Mouse (Mus musculus) limb, embryonic 11.5 days (tissue): ENCODE measurements around the gene Fkbp4. TPM values are rescaled to one million over a fixed set of nuclear protein-coding genes. Genes with fewer than 3 reads are reported as not detected.

ENCODE experiments used
- ATAC-seq: fragments of 200-750 bp; cut with Nextera tagmentation; 2 replicates; pipeline ENCODE4 v1.8.0; 2017; ENCODE audit warnings: low read depth; ENCODE audit not compliant: insufficient number of reproducible peaks, low FRiP score, low TSS enrichment
- DNase-seq: peaks from one replicate; pipeline ENCODE4 v3.0.0-alpha.2; 2015; ENCODE audit warnings: low spot score
- H3K27ac ChIP-seq: fragments of 300-500 bp; sonication (generic); replicated peaks from 2 replicates; pipeline ENCODE4 v1.5.1; 2014; ENCODE audit warnings: low read depth, mild to moderate bottlenecking, low read length
- H3K27me3 ChIP-seq: fragments of 300-500 bp; sonication (generic); 2 replicates; pipeline ENCODE4 v1.6.1; 2014; ENCODE audit warnings: mild to moderate bottlenecking, low read length, mixed read lengths; ENCODE audit not compliant: control insufficient read depth, insufficient read depth
- H3K36me3 ChIP-seq: fragments of 300-500 bp; sonication (generic); 2 replicates; pipeline ENCODE4 v1.6.1; 2014; ENCODE audit warnings: mild to moderate bottlenecking, low read length, moderate library complexity, mixed read lengths; ENCODE audit not compliant: control insufficient read depth, insufficient read depth
- H3K4me1 ChIP-seq: fragments of 300-500 bp; sonication (generic); 2 replicates; pipeline ENCODE4 v1.6.1; 2014; ENCODE audit warnings: low read length, mixed read lengths; ENCODE audit not compliant: control insufficient read depth, insufficient read depth
- H3K4me2 ChIP-seq: fragments of 300-500 bp; sonication (generic); 2 replicates; pipeline ENCODE4 v1.6.1; 2014; ENCODE audit warnings: low read depth, mild to moderate bottlenecking, moderate library complexity; ENCODE audit not compliant: severe bottlenecking
- H3K4me3 ChIP-seq: fragments of 300-500 bp; sonication (generic); 2 replicates; pipeline ENCODE4 v1.5.1; 2014; ENCODE audit warnings: low read depth, low read length
- H3K9ac ChIP-seq: fragments of 300-500 bp; sonication (generic); 2 replicates; pipeline ENCODE4 v1.6.1; 2014; ENCODE audit warnings: mild to moderate bottlenecking, low read length
- H3K9me3 ChIP-seq: fragments of 300-500 bp; sonication (generic); 2 replicates; pipeline ENCODE4 v1.6.1; 2016; ENCODE audit warnings: low read length; ENCODE audit not compliant: control insufficient read depth
- WGBS: fragments of 180-500 bp; shearing (Covaris S2); extraction: QIAGEN DNeasy Blood & Tissue Kit; methylation state at CpG from one replicate; pipeline ENCODE4 v1.1.7; 2014; 5-methylcytosine and 5-hydroxymethylcytosine counted together
- polyA plus RNA-seq: library from polyadenylated mRNA; unstranded; fragments of >200 nt; fragmentation: Nextera tagmentation; extraction: Ambion mirVana; gene quantifications from 2 replicates; pipeline ENCODE4 v1.2.1, GENCODE M21; 2014

Gene Fkbp4
- polyA plus RNA-seq, 1 experiment from 2014 or later, result 671 TPM

DNA sequence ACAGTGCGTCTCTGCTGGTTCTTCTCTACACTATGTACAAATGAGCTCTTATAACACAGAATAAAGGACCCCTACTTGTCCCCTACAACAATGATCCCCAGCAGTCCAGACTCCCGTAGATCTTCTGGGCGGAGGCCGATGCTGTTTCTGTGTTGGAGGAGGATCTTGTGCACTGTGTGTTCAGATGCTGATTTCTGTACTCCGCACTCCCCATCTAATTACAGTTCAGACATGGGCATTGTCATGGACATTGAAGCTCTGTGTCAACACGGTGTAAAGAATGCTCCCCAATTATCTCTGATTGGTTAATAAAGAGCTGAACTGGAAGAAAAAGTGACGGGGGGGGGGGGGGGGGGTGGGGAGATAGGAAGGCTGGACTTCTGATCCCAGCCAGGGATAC is 27.6 kb upstream of the Fkbp4 start:
- ATAC-seq (no peak), DNase-seq (no peak)
- Histone ChIP-seq H3K9me3 (no peaks in the 10 kb centered on the region), H3K4me3 (no peak overlapping the region), H3K27ac (no peak overlapping the region), H3K9ac (no peak overlapping the region), H3K27me3 (no peaks in the 10 kb centered on the region), H3K4me1 (no peaks in the 10 kb centered on the region), H3K36me3 (no peaks in the 10 kb centered on the region), H3K4me2 (no peak overlapping the region)
- WGBS, result 66% methylated on average over 7 of the region's 7 CpGs

DNA sequence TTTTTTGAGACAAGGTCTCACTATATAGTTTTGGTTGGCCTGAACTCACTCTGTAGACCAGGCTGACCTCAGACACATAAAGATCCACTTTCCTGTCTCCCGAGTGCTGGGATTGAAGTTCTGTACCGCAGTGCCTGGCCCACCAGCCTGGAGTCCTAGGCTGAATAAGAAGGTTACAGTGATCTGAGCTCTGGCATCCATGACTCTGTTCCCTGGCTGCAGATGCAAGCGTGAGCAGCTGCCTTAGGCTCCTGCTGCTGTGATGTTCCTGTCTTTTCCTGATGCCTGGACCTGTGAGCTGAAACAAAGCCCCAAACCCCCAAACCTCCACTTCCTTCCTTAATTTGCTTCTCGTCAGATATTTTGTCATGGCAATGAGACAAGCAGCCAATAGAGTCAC is 26.5 kb upstream of the Fkbp4 start:
- Histone ChIP-seq H3K27ac (no peak overlapping the region), H3K27me3 (no peaks in the 10 kb centered on the region), H3K9ac (no peak overlapping the region), H3K4me3 (no peak overlapping the region), H3K4me2 (no peak overlapping the region), H3K36me3 (no peaks in the 10 kb centered on the region), H3K4me1 (no peaks in the 10 kb centered on the region), H3K9me3 (no peaks in the 10 kb centered on the region)
- WGBS, result 82% methylated on average over 4 of the region's 4 CpGs
- ATAC-seq (no peak), DNase-seq (no peak)

DNA sequence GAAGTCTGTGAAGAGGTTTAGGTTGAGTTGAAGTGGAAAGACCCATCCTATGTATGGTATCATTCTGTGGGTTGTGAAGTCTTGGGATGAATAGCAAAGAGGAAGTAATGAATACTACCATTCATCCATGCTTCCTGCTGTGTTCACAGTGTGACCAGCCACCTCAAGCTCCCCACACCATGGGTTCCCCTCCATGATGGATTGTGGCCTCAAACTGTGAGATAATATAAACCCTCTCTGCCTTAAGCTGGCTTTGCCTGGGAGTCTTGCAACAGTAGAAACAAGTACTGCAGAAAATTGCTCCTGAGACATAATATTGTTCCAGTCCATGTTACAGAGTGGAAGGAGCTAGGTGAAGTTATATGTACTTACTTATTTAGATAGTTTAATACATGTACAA is 23.1 kb upstream of the Fkbp4 start:
- no peaks in the 10 kb centered on the region for H3K9me3 ChIP-seq
- no peak overlapping the region for H3K27ac ChIP-seq
- ATAC-seq (no peak), DNase-seq (no peak)
- no peak overlapping the region for H3K9ac ChIP-seq
- H3K36me3 ChIP-seq, result no peaks in the 10 kb centered on the region
- H3K4me2 ChIP-seq, result no peak overlapping the region
- no peak overlapping the region for H3K4me3 ChIP-seq
- H3K27me3 ChIP-seq, result no peaks in the 10 kb centered on the region
- H3K4me1 ChIP-seq, result no peaks in the 10 kb centered on the region

DNA sequence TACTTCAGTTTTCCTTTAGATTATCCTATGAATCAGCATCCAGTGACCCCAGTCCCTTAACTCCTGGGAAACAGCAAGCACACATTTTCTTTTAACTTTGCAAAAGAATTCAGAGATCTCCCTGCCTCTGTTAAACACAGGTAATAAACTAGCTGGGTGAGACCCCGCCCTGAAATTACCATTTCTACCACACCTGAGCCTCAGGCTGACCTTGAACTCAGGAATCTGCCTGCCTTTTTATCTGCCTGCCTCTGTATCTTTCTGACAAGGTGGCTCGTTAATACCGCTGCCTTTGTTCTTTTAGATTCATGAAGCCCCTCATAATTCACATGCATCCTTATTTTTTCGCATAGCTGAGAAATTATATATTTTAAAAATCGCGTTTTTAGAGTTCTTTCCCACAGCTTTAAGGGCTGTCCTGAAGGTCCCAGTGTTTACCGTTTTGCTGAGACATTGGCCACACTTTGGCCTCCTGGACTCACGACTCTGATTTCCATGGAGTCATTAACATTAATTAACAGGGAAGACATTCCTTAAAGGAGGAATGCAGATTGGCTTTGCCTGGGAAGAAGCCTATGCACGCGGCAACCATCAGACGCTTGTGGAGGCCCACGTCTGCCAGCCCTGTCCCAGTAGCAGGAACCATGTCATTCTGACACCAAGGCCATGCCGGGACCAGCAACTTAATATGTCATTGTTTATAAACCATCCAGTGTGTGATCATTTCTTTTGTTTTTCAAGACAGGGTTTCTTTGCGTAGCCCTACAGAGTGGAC is 22.4 kb upstream of the Fkbp4 start:
- Histone ChIP-seq H3K4me1 (no peaks in the 10 kb centered on the region), H3K27me3 (no peaks in the 10 kb centered on the region), H3K4me2 (no peak overlapping the region), H3K36me3 (no peaks in the 10 kb centered on the region), H3K9me3 (no peaks in the 10 kb centered on the region), H3K9ac (no peak overlapping the region), H3K4me3 (no peak overlapping the region), H3K27ac (no peak overlapping the region)
- DNase-seq, result no peak
- no peak for ATAC-seq
- WGBS, result 80% methylated on average over 14 of the region's 14 CpGs

DNA sequence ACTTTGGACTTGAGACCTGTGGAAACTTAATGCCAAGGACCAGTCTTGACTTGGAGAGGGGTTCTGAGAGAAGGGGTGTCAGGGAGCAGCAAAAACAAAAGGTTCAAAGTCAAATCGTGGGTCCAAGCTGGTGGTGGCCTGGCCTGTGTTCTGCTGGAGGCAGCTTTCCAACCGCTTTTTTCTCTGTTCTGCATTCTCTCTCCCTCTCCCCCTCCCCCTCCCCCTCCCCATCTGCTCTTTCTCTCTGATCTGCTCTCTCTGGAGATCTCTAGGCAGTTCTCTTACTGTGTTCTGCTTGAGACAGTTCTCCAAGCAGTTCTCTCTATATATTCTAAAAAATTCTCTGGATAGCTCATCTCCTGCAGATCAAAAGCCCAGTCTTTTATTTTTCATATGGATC is 21.8 kb upstream of the Fkbp4 start:
- WGBS, result 20% methylated on average over 2 of the region's 2 CpGs
- Histone ChIP-seq H3K4me3 (no peak overlapping the region), H3K9ac (no peak overlapping the region), H3K4me1 (no peaks in the 10 kb centered on the region), H3K27me3 (no peaks in the 10 kb centered on the region), H3K9me3 (no peaks in the 10 kb centered on the region), H3K36me3 (no peaks in the 10 kb centered on the region), H3K4me2 (no peak overlapping the region), H3K27ac (no peak overlapping the region)
- no peak for DNase-seq
- ATAC-seq, result no peak

DNA sequence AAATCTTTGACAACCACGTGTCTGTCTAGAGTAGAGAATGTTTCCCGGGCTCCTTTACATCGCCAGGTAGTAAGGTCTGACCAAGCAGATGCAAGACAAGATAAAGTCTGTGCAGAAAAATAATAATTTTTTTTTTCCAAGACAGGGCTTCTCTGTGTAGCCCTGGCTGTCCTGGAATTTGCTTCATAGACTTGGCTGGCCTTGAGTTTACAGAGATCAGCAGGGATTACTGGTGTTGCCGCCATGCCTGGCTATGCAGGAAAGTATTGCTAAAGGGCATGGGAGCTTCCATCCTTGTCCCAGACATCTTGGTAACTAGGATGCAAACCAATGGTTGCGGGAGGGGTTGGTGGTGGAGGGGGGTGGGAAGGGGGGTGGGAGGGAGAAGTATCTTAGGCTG is 18.7 kb upstream of the Fkbp4 start:
- WGBS, result 90% methylated on average over 5 of the region's 5 CpGs
- no peak for ATAC-seq
- no peak overlapping the region for H3K4me3 ChIP-seq

DNA sequence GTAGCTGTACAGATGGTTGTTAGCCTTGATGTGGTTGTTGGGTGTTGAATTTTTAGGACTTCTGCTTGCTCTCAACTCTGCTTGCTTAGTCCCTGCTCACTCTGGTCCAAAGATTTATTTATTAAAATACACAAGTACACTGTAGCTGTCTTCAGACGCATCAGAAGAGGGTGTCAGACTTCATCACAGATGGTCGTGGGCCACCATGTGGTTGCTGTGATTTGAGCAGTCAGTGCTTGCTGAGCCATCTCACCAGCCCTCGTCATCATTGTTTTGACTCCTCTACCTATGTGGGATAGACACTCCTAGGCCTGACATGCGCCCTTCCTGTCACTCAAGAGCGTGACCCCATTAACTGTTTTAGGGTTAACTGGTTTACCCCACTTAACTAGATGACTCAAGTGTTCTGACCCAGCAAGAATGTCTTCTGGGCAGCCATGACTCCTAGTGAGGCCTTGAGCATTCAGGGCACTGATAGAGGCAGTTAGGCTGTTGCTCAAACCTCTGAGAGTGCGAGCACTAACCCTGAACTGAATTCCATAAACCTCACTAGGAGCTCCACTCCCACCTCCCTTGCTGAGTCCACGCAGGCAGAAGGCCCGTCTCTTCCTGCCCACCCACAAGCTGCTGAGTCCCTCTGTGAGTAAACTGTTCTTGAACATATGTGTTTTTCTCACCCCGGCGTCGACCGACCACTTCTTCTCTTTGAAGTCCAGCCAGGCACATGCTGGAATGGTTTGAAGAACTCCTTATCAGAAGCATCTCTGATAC is 17.5 kb upstream of the Fkbp4 start:
- Histone ChIP-seq H3K36me3 (no peaks in the 10 kb centered on the region; the same call in 1 of the 2 replicates), H3K9ac (no peak overlapping the region), H3K27me3 (no peaks in the 10 kb centered on the region), H3K4me2 (no peak overlapping the region), H3K9me3 (no peaks in the 10 kb centered on the region), H3K4me1 (no peaks in the 10 kb centered on the region), H3K27ac (no peak overlapping the region), H3K4me3 (no peak overlapping the region)
- ATAC-seq (no peak), DNase-seq (no peak)
- 78% methylated on average over 12 of the region's 12 CpGs for WGBS

More for the DNA sequence above, 18.7 kb upstream of the Fkbp4 start:
- H3K9ac ChIP-seq, result no peak overlapping the region
- no peak overlapping the region for H3K4me2 ChIP-seq
- no peaks in the 10 kb centered on the region for H3K4me1 ChIP-seq
- DNase-seq, result no peak
- no peaks in the 10 kb centered on the region for H3K27me3 ChIP-seq
- H3K9me3 ChIP-seq, result no peaks in the 10 kb centered on the region
- no peak overlapping the region for H3K27ac ChIP-seq
- H3K36me3 ChIP-seq, result no peaks in the 10 kb centered on the region

DNA sequence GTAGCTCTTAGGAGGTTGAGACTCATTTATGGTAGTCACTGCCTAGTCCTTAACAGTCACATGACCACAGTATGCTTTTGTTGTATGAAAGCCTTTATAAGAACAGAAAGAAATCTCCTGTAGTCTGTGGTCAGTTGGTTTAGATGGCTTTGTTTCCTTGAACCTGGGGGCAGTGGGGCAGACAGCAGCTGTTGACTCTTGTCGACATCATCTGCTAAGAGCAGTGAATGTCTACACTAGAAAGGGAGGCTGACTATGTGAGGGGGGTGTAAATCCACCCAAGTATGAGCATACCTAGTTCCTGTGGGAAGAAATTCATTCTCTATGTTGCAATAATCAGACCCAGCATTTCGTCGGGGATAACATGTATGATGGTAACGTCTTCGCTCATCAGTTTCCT is 8.6 kb upstream of the Fkbp4 start:
- H3K4me2 ChIP-seq, result no peak overlapping the region
- H3K27me3 ChIP-seq, result no peaks in the 10 kb centered on the region
- DNase-seq (no peak), ATAC-seq (no peak)
- H3K9ac ChIP-seq, result no peak overlapping the region
- H3K9me3 ChIP-seq, result no peaks in the 10 kb centered on the region
- no peak overlapping the region for H3K4me3 ChIP-seq
- WGBS, result 94% methylated on average over 5 of the region's 5 CpGs
- no peaks in the 10 kb centered on the region for H3K4me1 ChIP-seq
- H3K27ac ChIP-seq, result no peak overlapping the region
- no peaks in the 10 kb centered on the region; the same call in 1 of the 2 replicates for H3K36me3 ChIP-seq
